Mouse (Mus musculus) ES-Bruce4 (cell line): ENCODE results near the gene Sgsm2.

Experiments used
- CTCF ChIP-seq: IDR thresholded peaks from one replicate; pipeline ENCODE4 v1.8.1; 2011; ENCODE audit warnings: low read depth, low read length
- EP300 ChIP-seq: IDR thresholded peaks from 2 replicates; pipeline ENCODE4 v1.6.1; 2011; ENCODE audit warnings: low read depth, low read length; ENCODE audit not compliant: insufficient read depth

DNA sequence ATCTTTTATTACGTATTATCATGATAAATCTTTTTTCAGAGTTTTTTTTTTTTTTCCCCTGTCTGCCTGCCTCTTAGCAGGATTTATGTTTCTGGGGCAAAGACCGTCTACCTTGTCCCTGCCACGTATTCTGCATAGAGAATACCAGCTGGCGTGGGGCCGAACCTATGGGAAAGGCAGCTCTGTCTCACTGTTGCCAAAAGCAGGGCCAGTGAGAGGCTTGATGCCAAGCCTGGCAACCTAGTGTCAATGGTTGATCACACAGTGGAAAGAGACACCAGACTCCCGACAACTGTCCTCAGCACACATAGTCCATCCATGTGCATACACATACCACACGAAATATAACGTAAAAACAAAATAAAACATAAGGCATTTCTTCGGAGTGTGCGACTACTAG is 13.8 kb downstream of the Sgsm2 start:
- TF ChIP-seq EP300: no peak
- TF ChIP-seq CTCF: no peak
